Mouse (Mus musculus) lung, embryonic 14.5 days (tissue): ENCODE measurements around the gene Hspd1. TPM values are rescaled to one million over a fixed set of nuclear protein-coding genes. Genes with fewer than 3 reads are reported as not detected.

Experiments
- ATAC-seq: fragments of 200-750 bp; cut with Nextera tagmentation; 2 replicates; pipeline ENCODE4 v1.8.0; 2017; ENCODE audit warnings: mild to moderate bottlenecking, moderate TSS enrichment, moderate library complexity; ENCODE audit not compliant: insufficient read depth
- DNase-seq: peaks from one replicate; pipeline ENCODE4 v3.0.0-alpha.2; 2015
- H3K27ac ChIP-seq: fragments of 300-500 bp; sonication (generic); 2 replicates; pipeline ENCODE4 v1.5.1; 2014; ENCODE audit warnings: low read depth, mild to moderate bottlenecking, moderate library complexity
- H3K27me3 ChIP-seq: fragments of 300-500 bp; sonication (generic); 2 replicates; pipeline ENCODE4 v1.6.1; 2014; ENCODE audit warnings: low read length, control low read depth; ENCODE audit not compliant: insufficient read depth
- H3K36me3 ChIP-seq: fragments of 300-500 bp; sonication (generic); 2 replicates; pipeline ENCODE4 v1.6.1; 2014; ENCODE audit warnings: control low read depth; ENCODE audit not compliant: insufficient read depth
- H3K4me1 ChIP-seq: fragments of 300-500 bp; sonication (generic); 2 replicates; pipeline ENCODE4 v1.6.1; 2014; ENCODE audit warnings: antibody characterized with exemption, control low read depth; ENCODE audit not compliant: insufficient read depth
- H3K4me2 ChIP-seq: fragments of 300-500 bp; sonication (generic); 2 replicates; pipeline ENCODE4 v1.6.1; 2014; ENCODE audit warnings: mild to moderate bottlenecking
- H3K4me3 ChIP-seq: fragments of 300-500 bp; sonication (generic); 2 replicates; pipeline ENCODE4 v1.5.1; 2014; ENCODE audit warnings: low read depth, low read length
- H3K9ac ChIP-seq: fragments of 300-500 bp; sonication (generic); 2 replicates; pipeline ENCODE4 v1.6.1; 2014
- H3K9me3 ChIP-seq: fragments of 300-500 bp; sonication (generic); 2 replicates; pipeline ENCODE4 v1.6.1; 2016; ENCODE audit warnings: low read depth, low read length, control low read depth
- CTCF ChIP-seq: IDR thresholded peaks from 2 replicates; pipeline ENCODE4 v1.5.1; 2016; ENCODE audit warnings: antibody characterized with exemption, low read depth
- WGBS: fragments of 180-500 bp; shearing (Covaris S2); extraction: QIAGEN DNeasy Blood & Tissue Kit; methylation state at CpG from one replicate; pipeline ENCODE4 v1.1.7; 2014; 5-methylcytosine and 5-hydroxymethylcytosine counted together
- polyA plus RNA-seq: library from polyadenylated mRNA; unstranded; fragments of >200 nt; fragmentation: Nextera tagmentation; extraction: Ambion mirVana; gene quantifications from 2 replicates; pipeline ENCODE4 v1.2.1, GENCODE M21; 2014

Hspd1 gene
- polyA plus RNA-seq, 1 experiment from 2014 or later: 315 TPM

GRCm38 (mm10) chr1:55053596-55053995 lies 34.4 kb downstream of the Hspd1 start:
- ATAC-seq (no peak), DNase-seq (no peak)
- Histone ChIP-seq H3K4me3 (peak overlapping the region; percentile 70), H3K27me3 (no peaks in the 10 kb centered on the region), H3K27ac (peak overlapping the region; percentile 83; the same call in 1 of the 2 replicates), H3K4me2 (peak overlapping the region; percentile 91), H3K4me1 (peaks cover 5% of the 10 kb centered on the region; the same call in 1 of the 2 replicates), H3K9ac (peak overlapping the region; percentile 71; the same call in 1 of the 2 replicates), H3K9me3 (no peaks in the 10 kb centered on the region), H3K36me3 (peaks cover 2% of the 10 kb centered on the region; the same call in 1 of the 2 replicates)
- no peak for TF ChIP-seq CTCF
- 67% methylated on average over 4 of the region's 4 CpGs for WGBS

GRCm38 (mm10) chr1:55053005-55053404 lies 35.0 kb downstream of the Hspd1 start:
- Histone ChIP-seq H3K4me3 (peak overlapping the region; percentile 70), H3K4me2 (peak overlapping the region; percentile 91), H3K27me3 (no peaks in the 10 kb centered on the region), H3K9ac (peak overlapping the region; percentile 71), H3K9me3 (no peaks in the 10 kb centered on the region), H3K4me1 (peaks cover 5% of the 10 kb centered on the region; the same call in 1 of the 2 replicates), H3K27ac (peak overlapping the region; percentile 83), H3K36me3 (peaks cover 2% of the 10 kb centered on the region; the same call in 1 of the 2 replicates)
- ATAC-seq (peak; percentile 72), DNase-seq (peak; percentile 73)
- TF ChIP-seq CTCF: no peak
- under 1% methylated on average over 42 of the region's 42 CpGs for WGBS

- WGBS: under 1% methylated on average over 46 of the region's 46 CpGs
- peak; percentile 100 for ATAC-seq
- peak; percentile 100 for DNase-seq
Measured at GRCm38 (mm10) chr1:55052355-55052953, 35.6 kb downstream of the Hspd1 start, which contains the start of gene Coq10b. Coq10b (plus strand) TSS chr1:55052770.

GRCm38 (mm10) chr1:55051671-55052070 lies 36.4 kb downstream of the Hspd1 start:
- WGBS: 61% methylated on average over 3 of the region's 3 CpGs
- Histone ChIP-seq H3K9ac (peak overlapping the region; percentile 68; the same call in 1 of the 2 replicates), H3K27me3 (no peaks in the 10 kb centered on the region), H3K9me3 (no peaks in the 10 kb centered on the region), H3K4me2 (peak overlapping the region; percentile 91), H3K36me3 (peaks cover 2% of the 10 kb centered on the region; the same call in 1 of the 2 replicates), H3K4me1 (peaks cover 5% of the 10 kb centered on the region; the same call in 1 of the 2 replicates), H3K27ac (no peak overlapping the region), H3K4me3 (no peak overlapping the region)
- no peak for TF ChIP-seq CTCF
- DNase-seq (no peak), ATAC-seq (no peak)

More at GRCm38 (mm10) chr1:55052355-55052953, 35.6 kb downstream of the Hspd1 start, which contains the start of gene Coq10b:
- TF ChIP-seq CTCF: no peak; the same call in 1 of the 2 replicates
- Histone ChIP-seq H3K27ac (peak within 1 kb of the TSS; percentile 83), H3K36me3 (peaks cover 2% of the 10 kb centered on the region; the same call in 1 of the 2 replicates), H3K9ac (peak within 1 kb of the TSS; percentile 71), H3K4me1 (peaks cover 5% of the 10 kb centered on the region; the same call in 1 of the 2 replicates), H3K4me3 (peak within 1 kb of the TSS; percentile 70), H3K27me3 (no peaks in the 10 kb centered on the region), H3K9me3 (no peaks in the 10 kb centered on the region), H3K4me2 (peak within 1 kb of the TSS; percentile 91)

GRCm38 (mm10) chr1:55048841-55049587 lies 39.0 kb downstream of the Hspd1 start:
- no peak for DNase-seq
- Histone ChIP-seq H3K9me3 (no peaks in the 10 kb centered on the region), H3K36me3 (no peaks in the 10 kb centered on the region), H3K4me2 (no peak overlapping the region), H3K27me3 (no peaks in the 10 kb centered on the region), H3K9ac (no peak overlapping the region), H3K4me3 (no peak overlapping the region), H3K27ac (no peak overlapping the region), H3K4me1 (peaks cover 5% of the 10 kb centered on the region; the same call in 1 of the 2 replicates)
- TF ChIP-seq CTCF: no peak
- ATAC-seq: no peak
- 63% methylated on average over 4 of the region's 4 CpGs for WGBS

GRCm38 (mm10) chr1:55043164-55043563 lies 44.9 kb downstream of the Hspd1 start:
- Histone ChIP-seq H3K9me3 (peaks cover 3% of the 10 kb centered on the region; the same call in 1 of the 2 replicates), H3K36me3 (no peaks in the 10 kb centered on the region), H3K27me3 (no peaks in the 10 kb centered on the region), H3K27ac (no peak overlapping the region), H3K4me2 (no peak overlapping the region), H3K9ac (no peak overlapping the region), H3K4me1 (no peaks in the 10 kb centered on the region), H3K4me3 (no peak overlapping the region)
- DNase-seq (no peak), ATAC-seq (no peak)
- no peak for TF ChIP-seq CTCF
- WGBS: 75% methylated on average over 3 of the region's 3 CpGs

- Histone ChIP-seq H3K4me2 (no peak overlapping the region), H3K4me1 (no peaks in the 10 kb centered on the region), H3K4me3 (no peak overlapping the region), H3K36me3 (no peaks in the 10 kb centered on the region), H3K27ac (no peak overlapping the region), H3K9ac (no peak overlapping the region), H3K27me3 (no peaks in the 10 kb centered on the region), H3K9me3 (peaks cover 3% of the 10 kb centered on the region; the same call in 1 of the 2 replicates)
- ATAC-seq (no peak), DNase-seq (peak; percentile 8)
- TF ChIP-seq CTCF: no peak
- WGBS: 47% methylated on average over 1 of the region's 1 CpGs
Measured at GRCm38 (mm10) chr1:55042246-55042645, 45.8 kb downstream of the Hspd1 start.
